Mouse (Mus musculus): ENCODE results near the gene Nif3l1.

DNA sequence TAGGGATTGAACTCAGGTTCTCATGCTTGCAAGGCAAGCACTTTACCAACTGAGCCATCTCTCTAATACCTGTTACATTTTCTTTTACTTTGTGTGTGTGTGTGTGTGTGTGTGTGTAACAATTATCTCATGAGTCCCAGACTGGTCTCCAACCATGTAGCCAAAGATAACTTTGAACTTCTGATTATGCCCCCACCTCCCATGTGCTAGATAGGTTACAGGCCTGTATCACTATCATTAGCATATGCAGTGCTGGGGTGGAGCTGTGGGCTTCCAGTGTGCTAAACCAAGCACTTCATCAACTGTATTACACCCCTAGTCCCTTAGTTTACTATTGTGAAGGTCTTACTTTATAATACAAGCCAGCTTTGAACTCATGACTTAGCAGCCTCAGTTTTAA is 58.2 kb downstream of the Nif3l1 start:
- no peak for TF ChIP-seq CTCF (conservative IDR thresholded peaks at IDR 0.05; ENCODE audit: low read length)
- TF ChIP-seq POU5F1 (IDR thresholded peaks at IDR 0.05; ENCODE audit: borderline replicate concordance, low read length) = no peak
- TF ChIP-seq NANOG (IDR thresholded peaks at IDR 0.05; ENCODE audit: borderline replicate concordance, low read length) = no peak

Measured in E14TG2a.4 (cell line).